Mouse (Mus musculus): ENCODE results near the gene Il4i1.

GRCm38 (mm10) chr7:44814423-44814822, 1.8 kb upstream of the Il4i1 start:
- TF ChIP-seq EP300 (IDR thresholded peaks at IDR 0.05; ENCODE audit: insufficient read depth, low read depth, low read length) = no peak
- TF ChIP-seq POLR2A (IDR thresholded peaks at IDR 0.05; ENCODE audit: insufficient read depth, low read length) = no peak

Measured in ES-Bruce4 (cell line).